Mouse (Mus musculus): ENCODE measurements around the gene Cux1.

- TF ChIP-seq CTCF (IDR thresholded peaks at IDR 0.05) (no peak), POLR2A (IDR thresholded peaks at IDR 0.05; ENCODE audit: insufficient read depth, low read depth, low read length) (no peak)
Observed at GRCm38 (mm10) chr5:136525896-136526544, 41.3 kb downstream of the Cux1 start.
